Mouse (Mus musculus): Measurements from ENCODE around the gene Sbno2. TPM values are rescaled to one million over a fixed set of nuclear protein-coding genes. Genes with fewer than 3 reads are reported as not detected.

Gene Sbno2
- total RNA-seq, 4 experiments from 2014 or later: 16.2 to 32.0 (median 20.3) TPM

GRCm38 (mm10) chr10:80123932-80124562, 18.7 kb upstream of the Sbno2 start:
- DNase-seq (ENCODE audit: low spot score in 2 of 2): no peak

GRCm38 (mm10) chr10:80121639-80122038, 16.3 kb upstream of the Sbno2 start:
- no peak for DNase-seq (ENCODE audit: low spot score in 2 of 2)

GRCm38 (mm10) chr10:80120146-80120545, 14.8 kb upstream of the Sbno2 start:
- no peak for DNase-seq (ENCODE audit: low spot score in 2 of 2)

GRCm38 (mm10) chr10:80118552-80118951, 13.2 kb upstream of the Sbno2 start:
- DNase-seq (ENCODE audit: low spot score in 2 of 2): no peak

- no peak for DNase-seq (ENCODE audit: low spot score in 2 of 2)
These were observed 12.4 kb upstream of the Sbno2 start for GRCm38 (mm10) chr10:80117736-80118135.

GRCm38 (mm10) chr10:80116927-80117691, 11.7 kb upstream of the Sbno2 start:
- no peak for DNase-seq (ENCODE audit: low spot score in 2 of 2)

- no peak for DNase-seq (ENCODE audit: low spot score in 2 of 2)
These were observed 11.2 kb upstream of the Sbno2 start for GRCm38 (mm10) chr10:80116563-80116926.

- DNase-seq (ENCODE audit: low spot score in 2 of 2): no peak
These were observed 10.6 kb upstream of the Sbno2 start for GRCm38 (mm10) chr10:80115944-80116335.

- DNase-seq (ENCODE audit: low spot score in 2 of 2): peak; percentile 94 to 100
These were observed 10.0 kb upstream of the Sbno2 start, which contains the start of gene Stk11 for GRCm38 (mm10) chr10:80115290-80115943. Gene Stk11, plus strand, starts transcription at chr10:80115803.

- DNase-seq (ENCODE audit: low spot score in 2 of 2): peak in 1 of 2 experiments; percentile 76
These were observed 9.2 kb upstream of the Sbno2 start for GRCm38 (mm10) chr10:80114341-80115284.

- DNase-seq (ENCODE audit: low spot score in 2 of 2): no peak
These were observed 2.3 kb upstream of the Sbno2 start for GRCm38 (mm10) chr10:80107678-80108077.

- no peak for DNase-seq (ENCODE audit: low spot score in 2 of 2)
These were observed 555 bp upstream of the Sbno2 start for GRCm38 (mm10) chr10:80105926-80106325.

- no peak for DNase-seq (ENCODE audit: low spot score in 2 of 2)
These were observed 1.2 kb downstream of the Sbno2 start for GRCm38 (mm10) chr10:80104181-80104580.

- DNase-seq (ENCODE audit: low spot score in 2 of 2): no peak
These were observed 2.3 kb downstream of the Sbno2 start for GRCm38 (mm10) chr10:80103032-80103431.

GRCm38 (mm10) chr10:80102216-80102915, 3.0 kb downstream of the Sbno2 start:
- DNase-seq (ENCODE audit: low spot score in 2 of 2): peak; percentile 66 to 74

- DNase-seq (ENCODE audit: low spot score in 2 of 2): no peak
These were observed 4.4 kb downstream of the Sbno2 start for GRCm38 (mm10) chr10:80100982-80101381.

GRCm38 (mm10) chr10:80098630-80099029, 6.7 kb downstream of the Sbno2 start:
- DNase-seq (ENCODE audit: low spot score in 2 of 2): no peak

GRCm38 (mm10) chr10:80097275-80097674, 8.1 kb downstream of the Sbno2 start:
- DNase-seq (ENCODE audit: low spot score in 2 of 2): no peak

GRCm38 (mm10) chr10:80095547-80095946, 9.8 kb downstream of the Sbno2 start:
- no peak for DNase-seq (ENCODE audit: low spot score in 2 of 2)

GRCm38 (mm10) chr10:80094684-80095083, 10.7 kb downstream of the Sbno2 start:
- DNase-seq (ENCODE audit: low spot score in 2 of 2): no peak

- DNase-seq (ENCODE audit: low spot score in 2 of 2): no peak
These were observed 11.3 kb downstream of the Sbno2 start for GRCm38 (mm10) chr10:80094085-80094484.
